Mouse (Mus musculus) ES-Bruce4 (cell line): ENCODE measurements around the gene Iqcf1. TPM values are rescaled to one million over a fixed set of nuclear protein-coding genes. Genes with fewer than 3 reads are reported as not detected.

Experiments
- H3K27ac ChIP-seq: 2 replicates; pipeline ENCODE4 v1.5.1; 2012; ENCODE audit warnings: low read length, inconsistent platforms; ENCODE audit not compliant: insufficient read depth
- H3K27me3 ChIP-seq: 2 replicates; pipeline ENCODE4 v1.6.1; 2012; ENCODE audit warnings: mild to moderate bottlenecking, low read length, inconsistent platforms; ENCODE audit not compliant: control insufficient read depth, poor library complexity, insufficient read depth, severe bottlenecking
- H3K36me3 ChIP-seq: 2 replicates; pipeline ENCODE4 v1.6.1; 2012; ENCODE audit warnings: inconsistent platforms, mild to moderate bottlenecking, low read length, moderate library complexity; ENCODE audit not compliant: control insufficient read depth, poor library complexity, insufficient read depth, severe bottlenecking
- H3K4me1 ChIP-seq: one replicate; pipeline ENCODE4 v1.8.1; 2011; ENCODE audit warnings: low read length; ENCODE audit not compliant: control insufficient read depth, insufficient read depth
- H3K4me3 ChIP-seq: 2 replicates; pipeline ENCODE4 v1.5.1; 2011; ENCODE audit warnings: low read depth, mild to moderate bottlenecking, low read length
- H3K9ac ChIP-seq: 2 replicates; pipeline ENCODE4 v1.6.1; 2012; ENCODE audit warnings: low read depth, mild to moderate bottlenecking, inconsistent platforms; ENCODE audit not compliant: poor library complexity, severe bottlenecking
- H3K9me3 ChIP-seq: replicated peaks from 2 replicates; pipeline ENCODE4 v1.6.1; 2012; ENCODE audit warnings: mild to moderate bottlenecking, low read length, inconsistent platforms; ENCODE audit not compliant: control insufficient read depth, poor library complexity, insufficient read depth, severe bottlenecking
- CTCF ChIP-seq: IDR thresholded peaks from one replicate; pipeline ENCODE4 v1.8.1; 2011; ENCODE audit warnings: low read depth, low read length
- EP300 ChIP-seq: IDR thresholded peaks from 2 replicates; pipeline ENCODE4 v1.6.1; 2011; ENCODE audit warnings: low read depth, low read length; ENCODE audit not compliant: insufficient read depth
- POLR2A ChIP-seq: IDR thresholded peaks from one replicate; pipeline ENCODE4 v1.8.1; 2011; ENCODE audit warnings: low read length; ENCODE audit not compliant: insufficient read depth
- polyA plus RNA-seq: library from polyadenylated mRNA; stranded (reverse); fragments of >200 nt; gene quantifications from 2 replicates; pipeline ENCODE4 v1.2.4, GENCODE M21; 2011; ENCODE audit warnings: low read depth; ENCODE audit not compliant: missing spikeins, insufficient read depth, insufficient read length

The Iqcf1 gene
- polyA plus RNA-seq, 1 experiment: not detected

- H3K4me1 ChIP-seq: peaks cover 2% of the 10 kb centered on the region
- no peaks in the 10 kb centered on the region for H3K9me3 ChIP-seq
- no peak overlapping the region for H3K9ac ChIP-seq
- no peak overlapping the region for H3K27ac ChIP-seq
- no peaks in the 10 kb centered on the region for H3K27me3 ChIP-seq
- H3K36me3 ChIP-seq: no peaks in the 10 kb centered on the region
- H3K4me3 ChIP-seq: no peak overlapping the region
- TF ChIP-seq POLR2A: no peak
- no peak for TF ChIP-seq CTCF
These were observed 30.0 kb upstream of the Iqcf1 start for GRCm38 (mm10) chr9:106469776-106470175.

GRCm38 (mm10) chr9:106470991-106471750 is 28.6 kb upstream of the Iqcf1 start:
- TF ChIP-seq POLR2A (no peak), CTCF (no peak), EP300 (no peak)
- H3K9ac ChIP-seq: no peak overlapping the region

GRCm38 (mm10) chr9:106471892-106472291 is 27.9 kb upstream of the Iqcf1 start:
- Histone ChIP-seq H3K4me3 (peak overlapping the region; percentile 46), H3K4me1 (peaks cover 2% of the 10 kb centered on the region), H3K27ac (no peak overlapping the region), H3K36me3 (no peaks in the 10 kb centered on the region), H3K9ac (no peak overlapping the region), H3K9me3 (no peaks in the 10 kb centered on the region), H3K27me3 (no peaks in the 10 kb centered on the region)
- TF ChIP-seq CTCF (no peak), EP300 (no peak), POLR2A (peak; percentile 20)

More at GRCm38 (mm10) chr9:106470991-106471750, 28.6 kb upstream of the Iqcf1 start:
- H3K9me3 ChIP-seq: no peaks in the 10 kb centered on the region
- H3K36me3 ChIP-seq: no peaks in the 10 kb centered on the region
- H3K27ac ChIP-seq: no peak overlapping the region
- H3K4me3 ChIP-seq: peak overlapping the region; percentile 46
- no peaks in the 10 kb centered on the region for H3K27me3 ChIP-seq
- peaks cover 2% of the 10 kb centered on the region for H3K4me1 ChIP-seq

GRCm38 (mm10) chr9:106472321-106472720 is 27.4 kb upstream of the Iqcf1 start:
- no peak overlapping the region for H3K4me3 ChIP-seq
- H3K9ac ChIP-seq: no peak overlapping the region
- no peak for TF ChIP-seq EP300
- TF ChIP-seq CTCF: no peak
- no peak for TF ChIP-seq POLR2A
- peaks cover 2% of the 10 kb centered on the region for H3K4me1 ChIP-seq
- no peaks in the 10 kb centered on the region for H3K9me3 ChIP-seq
- no peaks in the 10 kb centered on the region for H3K27me3 ChIP-seq
- H3K27ac ChIP-seq: no peak overlapping the region
- no peaks in the 10 kb centered on the region for H3K36me3 ChIP-seq

- peaks cover 2% of the 10 kb centered on the region for H3K4me1 ChIP-seq
- H3K27me3 ChIP-seq: no peaks in the 10 kb centered on the region
- no peak overlapping the region for H3K4me3 ChIP-seq
- no peaks in the 10 kb centered on the region for H3K36me3 ChIP-seq
- H3K27ac ChIP-seq: no peak overlapping the region
- H3K9ac ChIP-seq: no peak overlapping the region
- H3K9me3 ChIP-seq: no peaks in the 10 kb centered on the region
- no peak for TF ChIP-seq CTCF
These were observed 26.6 kb upstream of the Iqcf1 start for GRCm38 (mm10) chr9:106473081-106473752.

- H3K27ac ChIP-seq: no peak overlapping the region
- peaks cover 2% of the 10 kb centered on the region for H3K4me1 ChIP-seq
- no peaks in the 10 kb centered on the region for H3K36me3 ChIP-seq
- no peak overlapping the region for H3K9ac ChIP-seq
- H3K9me3 ChIP-seq: no peaks in the 10 kb centered on the region
- TF ChIP-seq CTCF: no peak
- no peak for TF ChIP-seq POLR2A
- no peak for TF ChIP-seq EP300
- no peak overlapping the region for H3K4me3 ChIP-seq
- H3K27me3 ChIP-seq: no peaks in the 10 kb centered on the region
These were observed 26.0 kb upstream of the Iqcf1 start for GRCm38 (mm10) chr9:106473753-106474105.
